Mouse (Mus musculus): ENCODE data around the gene Bcr.

The Bcr gene

GRCm38 (mm10) chr10:75098446-75099183 is 38.2 kb downstream of the Bcr start:
- no peak for DNase-seq

GRCm38 (mm10) chr10:75100298-75100697 is 39.9 kb downstream of the Bcr start:
- no peak for DNase-seq

DNA sequence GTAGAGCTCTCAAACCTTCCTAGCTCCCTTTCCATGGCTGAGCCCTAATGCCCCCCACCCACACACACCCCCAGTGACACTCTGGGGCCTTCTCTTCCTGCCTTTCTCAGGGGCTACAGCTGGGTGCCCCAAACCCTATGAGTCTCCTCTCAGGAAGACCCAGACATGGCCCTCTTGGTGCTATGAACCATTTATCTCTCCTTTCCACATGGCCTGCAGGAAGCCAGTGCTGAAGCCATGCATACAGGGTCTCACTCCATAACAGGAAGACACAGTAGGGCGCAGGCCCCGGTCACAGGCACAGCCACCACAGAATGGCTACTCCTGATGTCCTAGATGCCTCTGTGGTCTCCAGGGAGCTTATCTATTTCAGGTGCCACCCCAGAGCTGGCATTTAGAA is 43.1 kb downstream of the Bcr start:
- DNase-seq: no peak

DNA sequence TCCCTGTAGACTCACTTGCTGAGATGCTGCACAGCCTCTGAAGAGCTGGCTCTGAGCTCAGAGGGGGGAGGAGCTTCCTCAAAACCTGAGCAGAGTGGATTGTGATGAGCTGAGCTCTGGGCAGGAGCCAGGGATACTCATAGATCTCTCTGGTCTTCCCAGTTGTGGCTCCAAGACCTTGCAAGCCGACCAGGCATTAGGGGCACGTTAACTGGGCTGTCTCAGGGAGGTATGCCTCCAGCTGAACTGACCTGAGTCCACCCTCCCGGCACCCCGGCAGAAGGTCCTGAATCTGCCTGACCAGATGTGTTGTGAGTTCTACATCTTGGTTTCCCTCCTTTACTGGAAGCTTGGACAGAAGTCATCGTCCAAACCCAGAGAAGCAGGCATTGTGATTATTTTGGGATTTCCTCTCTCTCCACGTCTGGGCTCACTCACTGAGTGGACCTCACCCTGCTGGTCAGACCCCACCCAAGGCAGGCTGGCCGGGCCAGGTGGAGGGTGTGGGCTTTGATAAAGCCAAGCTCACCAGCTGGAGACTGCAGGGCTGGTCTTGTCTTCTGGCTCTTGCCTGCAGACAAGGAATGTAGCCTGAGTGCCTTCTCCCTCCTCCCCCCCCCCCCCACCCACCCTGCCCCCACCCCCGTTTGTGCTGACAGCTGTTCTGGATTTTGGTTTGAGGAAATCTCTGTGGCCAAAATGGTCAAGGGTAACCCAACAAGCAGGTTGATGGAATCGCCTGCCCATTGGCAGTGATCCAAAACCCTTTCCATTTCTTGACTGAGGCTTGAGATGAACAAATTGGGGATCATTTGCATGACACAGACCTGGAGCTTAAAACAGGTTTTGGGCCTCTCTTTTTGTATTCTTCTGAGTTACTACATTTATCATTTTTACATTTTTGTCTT is 44.1 kb downstream of the Bcr start:
- peak; percentile 44 for DNase-seq

DNA sequence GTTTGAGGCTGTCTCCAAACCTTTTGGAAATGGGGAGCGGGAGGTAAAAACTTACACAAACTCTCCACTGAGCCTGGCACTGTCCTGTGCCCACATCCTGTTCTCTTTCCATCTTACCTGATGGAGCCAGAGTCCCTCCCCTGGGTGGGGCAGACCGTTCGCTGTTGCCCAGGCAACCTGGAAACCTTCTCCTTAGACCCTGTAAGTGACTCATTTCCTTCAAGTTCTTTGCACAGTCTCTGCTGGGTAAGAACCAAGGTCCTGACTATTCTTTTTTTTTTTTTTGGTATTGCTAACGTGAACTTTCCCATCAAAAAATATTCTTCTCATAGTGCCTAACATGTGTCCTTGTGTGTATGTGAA is 44.7 kb downstream of the Bcr start:
- DNase-seq: peak; percentile 31

DNA sequence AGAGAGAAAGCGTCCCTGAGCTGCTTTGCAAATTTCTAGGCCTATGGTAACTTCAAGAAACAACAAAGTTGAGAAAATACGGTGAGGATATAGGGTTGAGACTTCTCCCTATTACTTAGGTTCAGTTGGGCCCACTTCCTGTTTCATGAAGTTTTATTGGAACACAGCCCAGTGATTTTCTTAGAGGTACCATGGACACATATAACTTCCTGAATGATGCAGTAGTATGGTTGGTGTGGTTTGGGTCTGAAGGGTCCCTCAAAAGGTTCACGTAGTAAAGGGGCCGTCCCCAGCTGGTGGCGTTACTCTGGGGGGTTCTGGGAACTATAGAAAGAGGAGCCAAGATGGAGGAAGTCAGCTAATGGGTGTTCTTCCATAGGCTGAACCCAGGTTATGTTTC is 45.3 kb downstream of the Bcr start:
- no peak for DNase-seq

- peak; percentile 30 for DNase-seq
Measured at GRCm38 (mm10) chr10:75106940-75107381, 46.6 kb downstream of the Bcr start.

- no peak for DNase-seq
Measured at GRCm38 (mm10) chr10:75108092-75108491, 47.7 kb downstream of the Bcr start.

GRCm38 (mm10) chr10:75111446-75112201 is 51.2 kb downstream of the Bcr start:
- no peak for DNase-seq

DNA sequence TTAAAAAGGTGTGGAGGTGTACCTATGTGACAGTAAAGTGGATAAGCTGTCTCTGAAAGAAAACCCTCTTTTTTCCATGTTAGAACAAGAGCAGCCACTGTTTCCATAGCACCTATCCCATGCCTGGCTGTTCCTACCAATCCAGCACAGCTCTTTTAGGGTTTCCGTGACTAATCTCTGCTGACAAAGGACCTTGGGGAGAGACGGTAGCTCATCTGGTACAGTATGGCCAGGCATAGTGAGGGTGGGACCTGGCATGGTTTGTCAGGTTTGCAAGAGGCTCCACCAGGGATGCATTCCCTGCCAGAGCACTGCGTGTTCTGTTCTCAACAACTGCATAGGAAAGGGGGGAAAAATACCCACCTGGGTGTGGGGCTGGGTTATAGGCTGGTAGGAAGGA is 52.0 kb downstream of the Bcr start:
- DNase-seq: no peak

DNA sequence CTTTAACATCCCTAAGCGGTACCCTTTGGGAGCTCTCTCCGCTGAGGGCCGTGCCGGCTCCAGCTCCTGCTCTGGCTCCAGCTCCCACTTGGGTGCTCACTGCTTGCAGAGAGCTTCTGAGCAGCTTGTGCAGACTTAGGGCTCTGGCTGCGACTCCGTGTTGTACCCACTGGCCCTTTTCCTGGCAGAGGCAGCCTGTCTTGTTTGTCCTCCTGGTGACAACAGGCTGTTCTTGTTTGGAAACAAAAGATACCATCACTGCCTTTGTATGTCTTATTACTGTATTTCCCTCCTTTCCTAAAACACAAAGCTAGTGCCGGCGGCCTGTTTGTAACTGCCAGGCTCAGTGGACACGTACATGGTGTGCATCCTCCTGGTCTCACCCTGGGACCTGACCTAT is 53.2 kb downstream of the Bcr start:
- no peak for DNase-seq

DNA sequence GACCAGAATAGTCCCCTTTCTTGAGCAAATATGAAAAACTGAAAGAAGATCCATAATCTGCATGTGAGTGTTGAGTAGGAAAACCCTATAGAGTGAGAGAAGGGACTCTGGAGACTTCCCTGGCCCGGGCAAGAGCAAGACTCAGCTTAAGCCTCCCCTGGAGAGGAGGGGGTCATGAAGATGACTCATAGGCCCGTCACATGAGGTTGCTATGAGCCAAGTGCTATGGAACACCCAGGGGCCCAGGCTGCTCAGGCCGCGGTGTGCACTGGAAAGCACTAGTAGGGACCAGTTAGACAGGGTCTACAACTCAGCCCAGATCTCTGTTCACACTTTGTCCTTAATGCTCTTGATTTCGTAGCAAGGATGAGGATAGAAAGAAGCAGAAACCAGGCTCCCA is 54.8 kb downstream of the Bcr start:
- DNase-seq: no peak

GRCm38 (mm10) chr10:75116842-75117457 is 56.6 kb downstream of the Bcr start:
- peak; percentile 18 for DNase-seq

DNA sequence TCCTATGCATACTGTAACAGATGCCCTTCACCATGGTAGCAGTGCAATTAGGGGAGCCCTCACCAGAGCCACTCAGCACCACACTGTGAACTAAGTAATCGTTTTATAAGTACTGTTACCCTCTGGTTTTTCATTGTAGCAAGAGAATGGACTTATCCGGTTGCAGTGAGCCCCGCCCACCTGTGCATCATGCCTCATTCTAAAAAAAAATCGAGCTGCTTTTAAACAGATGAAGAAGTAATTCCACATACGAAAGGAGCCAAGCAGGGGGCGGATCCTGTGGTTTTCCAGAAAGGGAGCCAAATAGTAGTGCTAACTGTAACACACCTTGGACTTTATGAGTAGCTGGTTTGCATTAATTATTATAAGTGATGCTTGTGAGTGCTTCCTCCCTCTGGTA is 58.1 kb downstream of the Bcr start:
- no peak for DNase-seq

GRCm38 (mm10) chr10:75119396-75119795 is 59.0 kb downstream of the Bcr start:
- DNase-seq: peak; percentile 52

DNA sequence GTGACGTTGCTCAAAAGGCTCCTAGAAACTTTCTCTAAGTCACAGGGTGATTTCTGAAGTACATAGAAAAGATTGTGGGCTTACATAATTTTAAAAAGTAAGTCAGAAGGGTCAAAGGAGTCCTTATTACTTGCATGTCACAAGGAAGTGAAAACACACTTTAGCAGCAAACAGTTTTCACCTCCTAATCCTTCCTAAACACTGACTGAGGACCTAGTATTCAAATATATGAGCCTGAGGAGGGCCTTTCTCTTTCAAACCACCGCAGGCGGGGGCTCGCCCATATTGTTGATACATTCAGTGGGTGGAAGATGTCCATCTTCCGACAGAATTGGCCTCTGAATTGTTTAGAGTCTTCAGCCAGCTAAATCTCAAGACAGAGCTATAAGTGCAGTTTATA is 59.8 kb downstream of the Bcr start:
- DNase-seq: no peak

DNA sequence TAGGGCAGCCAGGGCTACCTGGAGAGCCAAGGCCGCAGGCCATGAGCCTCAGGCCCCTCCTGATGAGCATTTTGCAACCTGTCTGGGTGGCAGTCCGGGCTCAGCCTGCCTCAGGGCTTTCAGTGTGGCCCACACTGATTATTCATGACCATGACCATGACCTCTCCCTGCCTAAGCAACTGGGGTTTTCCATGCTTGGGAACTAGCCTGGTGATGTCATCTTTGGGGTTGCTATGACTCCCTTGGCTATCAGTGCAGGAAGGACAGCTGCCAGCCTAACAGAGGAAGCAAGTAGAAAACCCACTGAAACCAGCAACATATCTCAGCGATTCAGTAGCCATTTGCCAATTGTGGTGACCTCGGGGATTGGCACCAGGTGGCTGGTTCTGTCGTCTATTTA is 60.6 kb downstream of the Bcr start:
- peak; percentile 55 for DNase-seq

DNA sequence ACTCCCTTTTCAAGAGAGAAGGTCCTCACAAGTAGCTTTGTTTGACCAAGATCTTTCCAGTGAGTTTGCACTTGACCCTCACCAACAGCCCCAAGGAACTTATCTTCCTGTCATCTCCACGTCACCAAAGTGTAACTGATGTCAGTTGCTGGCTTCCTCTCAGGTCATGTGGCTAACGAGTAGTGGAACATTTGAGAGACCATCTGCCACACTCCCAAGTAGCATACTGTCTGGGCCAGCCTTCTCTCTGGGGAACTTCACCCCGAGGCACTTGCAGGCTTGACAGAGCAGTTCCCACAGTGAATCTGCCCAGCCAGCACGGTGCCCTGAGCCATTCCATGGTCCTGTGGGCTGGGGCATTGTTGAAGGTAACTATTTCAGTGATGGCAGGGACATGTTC is 65.2 kb downstream of the Bcr start:
- DNase-seq: no peak

- peak; percentile 53 for DNase-seq
Measured at GRCm38 (mm10) chr10:75129283-75129710, 68.9 kb downstream of the Bcr start.

DNA sequence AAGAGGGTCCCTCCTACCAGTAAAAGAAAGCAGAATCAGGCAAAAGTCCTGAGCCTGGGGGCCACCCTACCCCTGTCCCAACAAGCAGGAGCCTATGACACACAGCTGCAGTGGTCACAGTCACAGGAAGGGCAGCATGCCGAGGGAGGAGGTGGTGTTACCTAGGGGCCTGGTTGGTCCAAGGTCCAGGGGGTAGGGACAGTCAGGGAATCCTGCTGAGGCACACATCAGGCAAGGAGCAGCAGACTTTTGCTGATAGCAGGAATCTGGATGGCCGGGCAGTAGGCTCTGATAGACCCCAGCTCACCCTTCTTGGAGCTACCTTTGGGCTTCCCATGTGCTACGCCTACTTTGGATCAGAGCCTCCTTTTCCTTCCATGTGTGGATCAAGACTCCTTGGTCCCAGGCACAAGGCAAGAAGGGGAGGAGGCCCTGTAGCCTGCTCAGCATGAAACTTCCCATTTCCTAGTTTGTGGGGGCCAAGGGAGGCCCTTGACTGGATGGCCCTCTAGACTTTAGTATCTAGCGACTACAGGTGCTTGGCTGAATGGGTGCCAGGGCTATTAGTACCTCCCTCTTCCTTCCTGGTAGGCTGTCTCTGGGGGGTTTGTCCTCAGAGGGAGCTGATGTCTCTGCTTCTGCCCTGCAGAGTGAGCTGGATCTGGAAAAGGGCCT is 70.1 kb downstream of the Bcr start:
- DNase-seq: peak; percentile 28

DNA sequence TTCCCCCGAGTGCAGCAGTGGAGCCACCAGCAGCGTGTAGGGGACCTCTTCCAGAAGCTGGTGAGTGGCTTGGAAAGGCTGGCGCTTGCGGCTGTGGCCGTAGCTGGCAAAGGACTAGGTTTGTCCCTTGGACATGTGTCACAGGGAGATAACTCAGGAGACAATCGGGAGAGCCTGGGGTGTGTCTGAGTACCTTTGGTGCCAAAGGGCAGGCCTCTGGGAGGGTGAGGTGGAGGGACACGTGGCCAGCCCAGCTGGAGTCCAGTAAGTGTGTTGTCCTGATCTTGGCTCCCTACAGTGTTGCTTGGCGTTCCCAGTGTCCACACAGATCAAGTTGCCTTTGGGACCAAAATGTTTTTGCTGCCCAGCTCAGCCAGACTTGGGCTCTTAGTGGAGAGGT is 71.2 kb downstream of the Bcr start:
- no peak for DNase-seq

DNA sequence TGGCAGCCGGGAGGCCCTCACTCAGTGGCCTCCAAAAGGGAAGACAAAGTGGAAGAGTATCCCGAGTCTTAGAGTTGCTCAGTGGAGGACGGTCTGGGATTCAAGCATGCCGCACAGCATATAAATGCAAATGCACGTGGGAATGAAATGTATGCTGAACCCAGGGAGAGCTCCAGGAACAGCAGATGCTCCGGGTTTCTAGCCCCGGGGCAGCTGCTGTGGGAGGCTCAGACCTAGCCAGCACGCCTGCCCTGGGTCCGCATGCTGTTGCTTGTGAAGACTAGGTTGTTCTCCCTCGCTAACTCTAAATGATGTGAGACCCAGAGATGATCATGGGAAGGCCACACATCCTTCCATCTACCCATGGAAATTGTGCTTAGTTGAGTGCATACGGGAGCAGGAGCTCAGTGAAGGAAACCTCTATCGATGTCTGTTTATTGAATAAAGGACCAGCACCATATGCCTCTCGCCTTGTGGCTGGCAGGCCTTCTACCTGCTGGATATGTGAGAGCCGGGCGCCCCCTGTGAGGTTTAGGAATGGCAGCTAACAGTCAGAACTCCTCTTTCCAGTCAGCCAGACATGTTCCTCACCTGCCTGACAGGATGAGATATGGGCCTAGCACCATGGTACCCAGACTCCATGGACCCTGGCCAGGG is 74.6 kb downstream of the Bcr start:
- no peak for DNase-seq

All from kidney, postnatal 14 days (tissue).